Mouse (Mus musculus): ENCODE results near the gene Capzb.

The Capzb gene

DNA sequence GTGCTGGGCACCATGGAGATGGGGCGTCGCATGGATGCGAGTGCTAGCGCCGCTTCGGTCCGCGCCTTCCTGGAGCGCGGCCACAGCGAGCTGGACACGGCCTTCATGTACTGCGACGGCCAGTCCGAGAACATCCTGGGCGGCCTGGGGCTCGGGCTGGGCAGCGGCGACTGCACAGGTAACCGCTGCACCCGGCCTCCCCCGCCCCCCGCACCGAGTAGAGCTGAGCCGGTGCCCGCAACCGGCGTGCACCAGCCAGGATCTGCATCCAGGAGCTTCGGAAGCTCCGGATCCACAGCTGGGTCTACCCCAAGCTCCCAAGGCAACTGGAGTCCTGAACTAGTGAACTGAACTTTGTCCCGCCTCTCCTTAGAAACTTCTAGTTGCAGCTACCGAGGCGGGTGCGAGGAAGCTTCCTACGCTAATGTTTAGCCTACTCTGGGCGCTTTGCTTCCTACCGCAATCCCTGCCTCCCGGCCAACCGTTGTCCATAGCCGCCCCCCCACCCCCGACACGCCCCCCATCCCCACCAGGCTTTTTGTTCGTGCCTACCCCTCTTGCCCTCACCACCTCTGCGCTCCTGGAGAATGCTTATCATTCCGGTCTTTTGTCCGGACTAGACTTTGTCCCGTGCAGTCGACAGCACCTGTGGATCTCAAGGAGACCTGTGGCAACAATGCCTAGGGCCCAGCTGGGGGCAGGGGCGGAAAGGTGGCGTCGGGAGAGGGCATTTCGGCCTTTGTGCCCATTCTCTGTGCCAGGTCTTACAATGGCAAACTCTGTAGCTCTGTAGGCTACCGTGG, 118.4 kb downstream of the Capzb start:
- DNase-seq = peak; percentile 64

- no peak for DNase-seq
Observed at GRCm38 (mm10) chr4:139311707-139312106, 119.0 kb downstream of the Capzb start.

DNA sequence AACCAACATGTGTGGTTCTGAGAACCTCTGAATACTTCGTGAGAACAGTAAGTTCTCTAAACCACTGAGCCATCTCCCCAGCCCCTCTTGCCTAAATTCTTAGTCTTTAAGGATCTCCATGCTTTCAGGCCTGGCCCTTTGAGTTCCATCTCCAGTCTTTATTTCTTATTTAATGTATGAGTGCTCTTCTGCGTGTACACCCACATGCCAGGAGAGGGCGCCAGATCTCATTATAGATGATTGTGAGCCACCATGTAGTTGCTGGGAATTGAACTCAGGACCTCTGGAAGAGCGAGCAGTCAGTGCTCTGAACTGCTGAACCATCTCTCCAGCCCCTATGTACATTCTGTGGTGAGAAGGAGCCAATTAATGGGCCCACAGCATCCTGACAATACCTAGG, 119.9 kb downstream of the Capzb start:
- DNase-seq = peak; percentile 40

DNA sequence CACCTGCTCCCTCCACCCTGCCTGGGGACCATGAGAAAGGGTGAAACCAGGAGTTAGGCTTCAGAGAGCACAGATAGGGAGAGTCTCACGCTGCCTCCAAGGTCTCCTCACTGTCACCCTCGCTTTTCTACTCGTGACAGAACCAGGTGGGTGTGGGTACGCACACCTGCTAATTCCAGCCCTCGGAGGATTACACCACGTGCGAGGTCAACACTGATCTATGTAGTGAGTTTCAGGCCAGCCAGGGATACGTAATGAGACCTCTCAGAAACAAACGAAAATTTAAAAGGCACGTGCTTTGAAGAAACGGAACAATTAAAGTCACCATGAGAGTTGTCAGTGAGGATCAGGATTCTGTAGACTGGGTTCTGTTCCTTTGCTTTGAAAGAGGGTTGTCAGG, 125.8 kb downstream of the Capzb start:
- no peak for DNase-seq

DNA sequence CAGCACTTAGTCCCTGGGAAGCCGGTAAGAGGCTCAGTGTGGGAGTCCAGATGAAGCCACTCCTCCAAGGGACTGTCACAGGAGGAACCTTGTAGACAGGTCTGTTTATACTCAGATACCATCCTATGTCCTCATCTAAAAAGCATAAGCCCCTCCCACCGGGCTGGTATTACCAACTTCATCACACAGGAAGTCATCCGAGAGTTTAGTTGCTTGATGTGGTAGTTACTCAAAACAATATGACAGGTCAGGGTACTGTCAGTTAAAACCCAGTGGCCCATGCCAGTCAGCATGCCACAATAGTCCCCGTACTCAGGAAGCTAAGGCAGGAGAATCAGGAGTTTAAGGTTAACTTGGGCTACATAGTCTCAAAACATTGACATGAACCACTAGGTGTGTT, 127.0 kb downstream of the Capzb start:
- DNase-seq = no peak

GRCm38 (mm10) chr4:139330605-139331004, 137.9 kb downstream of the Capzb start:
- DNase-seq = peak; percentile 88

GRCm38 (mm10) chr4:139334631-139335295, 142.1 kb downstream of the Capzb start:
- DNase-seq = peak; percentile 40

- DNase-seq = no peak
Observed at GRCm38 (mm10) chr4:139335507-139335906, 142.8 kb downstream of the Capzb start.

- peak; percentile 86 for DNase-seq
Observed at GRCm38 (mm10) chr4:139336822-139337483, 144.3 kb downstream of the Capzb start.

DNA sequence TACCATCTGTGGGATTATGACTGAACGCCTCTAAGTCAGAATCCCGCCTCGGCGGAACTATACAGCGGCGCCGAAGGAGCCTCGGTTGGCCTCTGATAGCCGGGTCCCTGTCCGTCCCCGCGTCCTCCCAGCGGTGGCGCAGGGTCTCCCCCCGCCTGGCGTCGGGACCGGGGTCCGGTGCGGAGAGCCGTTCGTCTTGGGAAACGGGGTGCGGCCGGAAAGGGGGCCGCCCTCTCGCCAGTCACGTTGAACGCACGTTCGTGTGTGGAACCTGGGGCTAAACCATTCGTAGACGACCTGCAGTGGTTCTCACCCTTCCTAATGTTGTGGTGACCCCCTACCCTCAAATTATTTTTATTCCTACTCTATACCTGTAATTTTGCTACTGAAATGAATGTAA, 145.4 kb downstream of the Capzb start:
- no peak for DNase-seq

DNA sequence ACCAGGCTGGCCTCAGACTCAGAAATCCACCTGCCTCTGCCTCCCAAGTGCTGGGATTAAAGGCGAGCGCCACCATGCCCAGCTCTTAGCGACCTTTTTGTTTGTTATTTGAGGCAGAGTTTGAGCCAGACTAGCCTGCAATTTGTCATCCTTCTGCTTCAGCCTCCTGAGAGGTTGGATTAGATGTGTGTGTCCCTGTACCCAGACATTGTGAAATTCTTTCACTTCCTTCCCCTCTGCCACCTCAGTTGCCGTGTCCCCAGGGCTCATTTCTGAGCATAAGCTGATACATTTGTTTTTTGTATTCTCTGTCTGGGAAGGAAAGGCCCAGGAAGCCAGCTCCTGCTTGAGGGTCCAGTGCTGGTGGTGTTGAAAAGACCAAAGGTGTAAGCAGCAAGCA, 148.1 kb downstream of the Capzb start:
- DNase-seq = no peak
